Mouse (Mus musculus): ENCODE results near the gene Sbno1. TPM values are rescaled to one million over a fixed set of nuclear protein-coding genes. Genes with fewer than 3 reads are reported as not detected.
"Not testable (repeated sequence)": the region's sequence is repeated elsewhere in the genome, so short reads cannot be mapped to it uniquely, and the experiment has no call there.

The Sbno1 gene
- total RNA-seq (2022): 100 to 1,000 TPM; 135 to 183 (median 148) TPM

GRCm38 (mm10) chr5:124425412-124426259 is at the start of gene Sbno1:
Gene Sbno1, minus strand, starts transcription at chr5:124426001.
- peak; percentile 91 for DNase-seq (ENCODE audit: low spot score in 2 of 2)

GRCm38 (mm10) chr5:124470591-124471171 is 44.9 kb upstream of the Sbno1 start:
- no peak for DNase-seq (ENCODE audit: low spot score in 2 of 2)

GRCm38 (mm10) chr5:124469486-124469885 is 43.7 kb upstream of the Sbno1 start:
- DNase-seq (ENCODE audit: low spot score in 2 of 2): no peak

- DNase-seq (ENCODE audit: low spot score in 2 of 2): no peak
Observed at GRCm38 (mm10) chr5:124468365-124468764, 42.6 kb upstream of the Sbno1 start.

- no peak for DNase-seq (ENCODE audit: low spot score in 2 of 2)
Observed at GRCm38 (mm10) chr5:124467766-124468165, 42.0 kb upstream of the Sbno1 start.

- DNase-seq (ENCODE audit: low spot score in 2 of 2): no peak
Observed at GRCm38 (mm10) chr5:124464905-124465304, 39.1 kb upstream of the Sbno1 start.

- DNase-seq (ENCODE audit: low spot score in 2 of 2): no peak
Observed at GRCm38 (mm10) chr5:124463462-124463861, 37.7 kb upstream of the Sbno1 start.

GRCm38 (mm10) chr5:124462297-124463025 is 36.7 kb upstream of the Sbno1 start:
- DNase-seq (ENCODE audit: low spot score in 2 of 2): no peak

GRCm38 (mm10) chr5:124460922-124461321 is 35.1 kb upstream of the Sbno1 start:
- DNase-seq (ENCODE audit: low spot score in 2 of 2): not testable (repeated sequence)

- no peak for DNase-seq (ENCODE audit: low spot score in 2 of 2)
Observed at GRCm38 (mm10) chr5:124456762-124457161, 31.0 kb upstream of the Sbno1 start.

GRCm38 (mm10) chr5:124454082-124454419 is 28.2 kb upstream of the Sbno1 start:
- no peak for DNase-seq (ENCODE audit: low spot score in 2 of 2)

GRCm38 (mm10) chr5:124453339-124454081 is 27.7 kb upstream of the Sbno1 start:
- DNase-seq (ENCODE audit: low spot score in 2 of 2): peak; percentile 80 to 83

- peak in 1 of 2 experiments; percentile 50 for DNase-seq (ENCODE audit: low spot score in 2 of 2)
Observed at GRCm38 (mm10) chr5:124452494-124453228, 26.9 kb upstream of the Sbno1 start.

- no peak for DNase-seq (ENCODE audit: low spot score in 2 of 2)
Observed at GRCm38 (mm10) chr5:124450641-124451340, 25.0 kb upstream of the Sbno1 start.

GRCm38 (mm10) chr5:124450051-124450450 is 24.2 kb upstream of the Sbno1 start:
- no peak for DNase-seq (ENCODE audit: low spot score in 2 of 2)

- DNase-seq (ENCODE audit: low spot score in 2 of 2): no peak
Observed at GRCm38 (mm10) chr5:124449494-124449893, 23.7 kb upstream of the Sbno1 start.

GRCm38 (mm10) chr5:124446301-124446881 is 20.6 kb upstream of the Sbno1 start:
- no peak for DNase-seq (ENCODE audit: low spot score in 2 of 2)

GRCm38 (mm10) chr5:124445621-124446293 is 20.0 kb upstream of the Sbno1 start:
- no peak for DNase-seq (ENCODE audit: low spot score in 2 of 2)
